Mouse (Mus musculus): ENCODE results near the gene Mfsd6. TPM values are rescaled to one million over a fixed set of nuclear protein-coding genes. Genes with fewer than 3 reads are reported as not detected.

Mfsd6 gene
- total and polyA plus RNA-seq, 3 experiments = 0.36 to 0.89 (median 0.47) TPM

- peak; percentile 81 for DNase-seq (ENCODE audit: extremely low read depth)
- H3K27me3 ChIP-seq (replicated peaks) = no peaks in the 10 kb centered on the region
- H3K9ac ChIP-seq (ENCODE audit: insufficient read depth, low read depth) = no peak overlapping the region
- H3K4me2 ChIP-seq (ENCODE audit: insufficient read depth, low read depth, poor library complexity, severe bottlenecking) = peak overlapping the region; percentile 25; the same call in 1 of the 2 replicates
- TF ChIP-seq POLR2A (IDR thresholded peaks at IDR 0.05; ENCODE audit: low read depth, low read length) = no peak
- TF ChIP-seq MEF2A (IDR thresholded peaks at IDR 0.05; ENCODE audit: borderline replicate concordance, low read depth, low read length) = no peak; the same call in 1 of the 2 replicates
- TF ChIP-seq UBTF (IDR thresholded peaks at IDR 0.05; ENCODE audit: low read depth, low read length) = no peak
- TF ChIP-seq TCF12 (IDR thresholded peaks at IDR 0.05; ENCODE audit: low read depth, low read length) = peak; percentile 19; the same call in 1 of the 2 replicates
- TF ChIP-seq EP300 (IDR thresholded peaks at IDR 0.05; ENCODE audit: low read length) = peak; percentile 52; the same call in 1 of the 2 replicates
- TF ChIP-seq PAX5 (IDR thresholded peaks at IDR 0.05; ENCODE audit: low read length) = no peak
- TF ChIP-seq ETS1 (conservative IDR thresholded peaks at IDR 0.05; ENCODE audit: low read depth, low read length) = peak; percentile 80
- no peak for TF ChIP-seq SMC3 (IDR thresholded peaks at IDR 0.05; ENCODE audit: low read depth, low read length)
- no peak for TF ChIP-seq E2F4 (IDR thresholded peaks at IDR 0.05; ENCODE audit: insufficient replicate concordance, low read depth, low read length)
- TF ChIP-seq JUND (conservative IDR thresholded peaks at IDR 0.05; ENCODE audit: low read depth, low read length) = peak; percentile 59; the same call in 1 of the 2 replicates
- no peak for TF ChIP-seq USF1 (IDR thresholded peaks at IDR 0.05; ENCODE audit: low read depth, low read length)
- TF ChIP-seq ELF1 (IDR thresholded peaks at IDR 0.05; ENCODE audit: low read depth, low read length) = 0 out of 2 replicates have a peak, but pooled peaks have one; percentile 10
- TF ChIP-seq JUN (IDR thresholded peaks at IDR 0.05; ENCODE audit: insufficient read depth, low read depth, low read length) = no peak
- no peak for TF ChIP-seq GABPA (IDR thresholded peaks at IDR 0.05; ENCODE audit: insufficient replicate concordance, low read depth, low read length)
- TF ChIP-seq MYC (IDR thresholded peaks at IDR 0.05; ENCODE audit: low read depth, low read length) = 0 out of 2 replicates have a peak, but pooled peaks have one; percentile 33
- TF ChIP-seq BHLHE40 (IDR thresholded peaks at IDR 0.05; ENCODE audit: low read depth, low read length) = 0 out of 2 replicates have a peak, but pooled peaks have one; percentile 19
- TF ChIP-seq IRF4 (IDR thresholded peaks at IDR 0.05; ENCODE audit: low read depth, low read length) = no peak
- TF ChIP-seq MAZ (IDR thresholded peaks at IDR 0.05; ENCODE audit: low read depth, low read length) = no peak
- TF ChIP-seq MAFK (IDR thresholded peaks at IDR 0.05; ENCODE audit: insufficient replicate concordance, low read length) = no peak
- dilution Hi-C loops (cut with MboI; ENCODE audit: extremely low pct_ligation_motif_present, extremely low pct_unique_long_range_greater_than_20kb, low sequenced_read_pairs) (no loop called here), in situ Hi-C loops (cut with MboI; ENCODE audit: low pct_ligation_motif_present, low pct_unique_long_range_greater_than_20kb, low sequenced_read_pairs) (loop anchor here (25.0 kb wide), 4 partner anchors 223 to 527 kb away; partner anchors contain the start of gene Stat1)
- H3K27ac ChIP-seq (ENCODE audit: insufficient read depth, low read depth) = 0 out of 2 replicates have a peak overlapping the region, but pooled peaks have one; percentile 13
- H3K36me3 ChIP-seq (replicated peaks in 1 of 2; ENCODE audit: control insufficient read depth in 1 of 2, insufficient read depth in 1 of 2, low read length in 1 of 2) = peaks cover 13 to 81% of the 10 kb centered on the region in 2 experiments
- H3K79me2 ChIP-seq (replicated peaks; ENCODE audit: control insufficient read depth, extremely low read depth, insufficient read depth, poor library complexity, severe bottlenecking) = 0 out of 2 replicates have a peak, but pooled peaks cover 2% of the 10 kb centered on the region
- H3K4me1 ChIP-seq (ENCODE audit: control insufficient read depth in 1 of 2, insufficient read depth in 2 of 2) = peaks cover 7 to 56% of the 10 kb centered on the region in 2 experiments; a peak in 3 of 4 replicates
- H3K4me3 ChIP-seq (replicated peaks in 1 of 3; ENCODE audit: low read depth in 2 of 3, low read length in 2 of 3, poor library complexity in 1 of 3) = no peak overlapping the region
- no peaks in the 10 kb centered on the region for H3K9me3 ChIP-seq (replicated peaks; ENCODE audit: low read length)
Measured at GRCm38 (mm10) chr1:52639090-52639489, 88.2 kb downstream of the Mfsd6 start.

GRCm38 (mm10) chr1:52638101-52638500 lies 89.2 kb downstream of the Mfsd6 start:
- H3K9me3 ChIP-seq (replicated peaks; ENCODE audit: low read length) = no peaks in the 10 kb centered on the region
- in situ Hi-C loops (cut with MboI; ENCODE audit: low pct_ligation_motif_present, low pct_unique_long_range_greater_than_20kb, low sequenced_read_pairs) = loop anchor here (25.0 kb wide), 4 partner anchors 224 to 526 kb away; partner anchors contain the start of gene Stat1

More at GRCm38 (mm10) chr1:52638101-52638500, 89.2 kb downstream of the Mfsd6 start:
- dilution Hi-C loops (cut with MboI; ENCODE audit: extremely low pct_ligation_motif_present, extremely low pct_unique_long_range_greater_than_20kb, low sequenced_read_pairs) = no loop called here
- Histone ChIP-seq H3K4me3 (replicated peaks in 1 of 3; ENCODE audit: low read depth in 2 of 3, low read length in 2 of 3, poor library complexity in 1 of 3) (no peak overlapping the region), H3K36me3 (replicated peaks in 1 of 2; ENCODE audit: control insufficient read depth in 1 of 2, insufficient read depth in 1 of 2, low read length in 1 of 2) (peaks cover 13 to 80% of the 10 kb centered on the region in 2 experiments), H3K79me2 (replicated peaks; ENCODE audit: control insufficient read depth, extremely low read depth, insufficient read depth, poor library complexity, severe bottlenecking) (peaks cover 5% of the 10 kb centered on the region; the same call in 1 of the 2 replicates), H3K4me1 (ENCODE audit: control insufficient read depth in 1 of 2, insufficient read depth in 2 of 2) (peaks cover 7 to 64% of the 10 kb centered on the region in 2 experiments; a peak in 3 of 4 replicates), H3K27me3 (replicated peaks) (no peaks in the 10 kb centered on the region), H3K9ac (ENCODE audit: insufficient read depth, low read depth) (no peak overlapping the region), H3K4me2 (ENCODE audit: insufficient read depth, low read depth, poor library complexity, severe bottlenecking) (no peak overlapping the region), H3K27ac (ENCODE audit: insufficient read depth, low read depth) (no peak overlapping the region)
- TF ChIP-seq MEF2A (IDR thresholded peaks at IDR 0.05; ENCODE audit: borderline replicate concordance, low read depth, low read length) (no peak), BHLHE40 (IDR thresholded peaks at IDR 0.05; ENCODE audit: low read depth, low read length) (no peak), PAX5 (IDR thresholded peaks at IDR 0.05; ENCODE audit: low read length) (no peak), POLR2A (IDR thresholded peaks at IDR 0.05; ENCODE audit: low read depth, low read length) (no peak), TCF12 (IDR thresholded peaks at IDR 0.05; ENCODE audit: low read depth, low read length) (no peak), JUND (conservative IDR thresholded peaks at IDR 0.05; ENCODE audit: low read depth, low read length) (no peak), ETS1 (conservative IDR thresholded peaks at IDR 0.05; ENCODE audit: low read depth, low read length) (no peak), ZC3H11A (IDR thresholded peaks at IDR 0.05; ENCODE audit: low read depth, low read length) (no peak), NELFE (IDR thresholded peaks at IDR 0.05; ENCODE audit: low read depth, low read length) (no peak)
- DNase-seq (ENCODE audit: extremely low read depth) = no peak
